Mouse (Mus musculus) megakaryocyte-erythroid progenitor cell, adult 5-6 weeks (primary cell): ENCODE measurements around the gene Phf3. TPM values are rescaled to one million over a fixed set of nuclear protein-coding genes. Genes with fewer than 3 reads are reported as not detected.
"Not testable (repeated sequence)": the region's sequence is repeated elsewhere in the genome, so short reads cannot be mapped to it uniquely, and the experiment has no call there.

Source experiments
- ATAC-seq: replicated peaks from 2 replicates; pipeline ENCODE4 v1.8.0; 2016; ENCODE audit warnings: mild to moderate bottlenecking, inconsistent platforms; ENCODE audit not compliant: severe bottlenecking, poor library complexity, low FRiP score, low TSS enrichment
- total RNA-seq, 2 experiments: library from RNA; stranded (forward) in 1 of 2; stranded (reverse) in 1 of 2; fragments of 200-1000, 215-1000 nt in 1 of 2; fragments of >200 nt in 1 of 2; fragmentation: Nextera tagmentation in 1 of 2; gene quantifications; 2 replicates each; pipeline ENCODE4 v1.2.3; 2014 to 2017

Gene Phf3
- total RNA-seq, 2 experiments from 2014 or later = 88.9 to 104 TPM

DNA sequence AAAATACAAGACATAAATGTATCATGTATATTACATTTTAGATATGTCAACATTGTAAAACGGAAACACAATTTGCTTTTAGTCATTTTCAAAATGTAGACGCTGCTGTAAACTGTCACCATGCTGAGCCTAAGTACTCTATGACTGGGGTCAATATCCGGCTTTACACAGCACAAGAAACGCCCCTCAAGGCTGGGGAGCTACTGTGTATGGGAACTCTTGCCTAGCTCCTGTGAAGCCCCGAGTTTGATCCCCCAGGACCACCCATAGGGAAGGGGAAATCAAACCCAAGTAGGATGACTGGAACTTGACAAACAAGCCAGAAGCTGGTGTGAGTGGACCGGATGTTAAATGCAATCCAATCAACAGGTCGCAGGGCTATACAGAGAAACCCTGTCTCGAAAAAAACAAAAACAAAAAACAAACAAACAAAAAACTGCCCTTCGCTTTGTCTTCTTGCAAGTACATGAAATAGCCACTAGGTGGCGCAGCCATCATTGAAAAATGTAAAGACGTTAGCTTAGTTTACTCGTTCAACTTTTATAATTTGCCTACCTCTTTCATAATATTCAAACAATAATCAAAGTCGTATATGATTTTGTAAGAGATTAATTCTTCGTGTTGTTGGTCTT is 95.2 kb downstream of the Phf3 start:
- ATAC-seq = no peak

DNA sequence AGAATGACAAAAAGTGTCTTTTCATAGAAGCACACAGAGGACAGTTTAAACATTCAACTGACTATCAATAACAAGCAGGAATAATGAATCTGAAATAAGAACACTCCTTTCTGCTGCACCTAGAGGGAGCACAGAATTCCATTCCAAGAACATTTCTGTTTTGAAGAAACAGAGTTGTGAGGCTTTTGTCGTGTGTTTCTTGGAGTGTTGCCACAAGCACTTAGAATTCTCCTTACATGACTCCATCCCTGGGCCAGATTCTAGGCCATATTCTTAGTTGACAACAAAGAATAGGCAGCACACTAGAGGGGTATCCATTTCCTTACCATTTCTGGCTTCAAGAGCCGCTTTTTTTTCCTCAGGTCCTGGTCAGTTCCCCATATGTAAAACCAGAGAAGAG is 97.5 kb downstream of the Phf3 start:
- ATAC-seq = no peak

DNA sequence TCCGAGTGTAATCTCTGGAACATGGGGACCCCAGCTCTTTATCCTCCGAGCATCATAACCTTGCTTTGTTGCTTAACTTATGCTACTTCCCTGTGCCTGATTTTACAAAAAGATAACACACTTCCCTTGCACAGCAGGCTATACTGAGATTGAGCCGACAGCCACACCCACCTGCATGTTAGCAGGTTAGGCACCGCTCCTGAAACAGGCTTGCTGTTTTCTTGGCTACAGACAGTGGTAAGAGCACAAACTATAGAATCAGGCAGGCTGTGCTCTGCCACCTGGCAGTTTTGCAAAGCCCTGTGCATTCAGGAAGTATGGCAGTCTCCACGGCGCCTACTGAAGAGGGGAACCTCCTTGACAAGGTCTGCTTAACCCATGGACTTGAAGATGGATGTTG is 100.1 kb downstream of the Phf3 start:
- no peak for ATAC-seq

DNA sequence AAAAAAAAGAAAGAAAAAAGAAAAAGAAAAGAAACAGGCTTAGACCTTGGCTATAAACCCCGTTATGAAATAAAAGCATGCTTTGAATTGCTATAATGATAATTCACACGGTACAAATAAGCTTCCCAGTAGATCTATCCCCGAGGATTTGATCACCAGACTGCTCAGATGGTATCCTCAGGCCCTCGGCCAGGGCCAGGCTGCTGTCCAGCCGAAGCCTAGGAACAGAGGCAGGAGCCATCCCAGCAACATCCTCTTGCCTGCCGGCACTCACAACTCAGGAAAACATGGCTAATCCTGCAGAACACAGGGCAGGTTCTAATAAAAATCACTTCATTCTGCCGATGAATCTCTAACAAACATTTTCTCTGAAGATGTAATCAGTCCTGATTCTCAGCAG is 100.9 kb downstream of the Phf3 start:
- no peak for ATAC-seq

DNA sequence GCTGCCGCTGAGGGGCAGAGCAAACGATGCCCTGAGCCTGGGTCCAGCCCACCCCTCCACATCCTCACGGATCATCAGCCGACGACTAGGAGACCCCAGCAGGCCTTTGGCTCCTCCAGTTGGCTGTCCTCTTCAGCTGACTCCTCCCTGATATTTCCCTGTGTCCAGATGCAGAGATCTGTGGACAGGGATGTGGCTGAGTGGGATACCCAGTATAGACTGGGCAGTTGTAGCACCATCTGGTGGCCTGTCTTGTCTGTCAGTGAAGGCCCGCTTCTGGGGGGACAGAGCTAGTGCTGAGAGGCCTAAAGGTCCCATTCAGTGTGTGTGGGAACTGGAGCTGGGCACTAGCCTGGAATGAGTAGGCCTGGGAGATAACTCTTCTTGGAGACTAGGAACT is 101.9 kb downstream of the Phf3 start:
- no peak for ATAC-seq

DNA sequence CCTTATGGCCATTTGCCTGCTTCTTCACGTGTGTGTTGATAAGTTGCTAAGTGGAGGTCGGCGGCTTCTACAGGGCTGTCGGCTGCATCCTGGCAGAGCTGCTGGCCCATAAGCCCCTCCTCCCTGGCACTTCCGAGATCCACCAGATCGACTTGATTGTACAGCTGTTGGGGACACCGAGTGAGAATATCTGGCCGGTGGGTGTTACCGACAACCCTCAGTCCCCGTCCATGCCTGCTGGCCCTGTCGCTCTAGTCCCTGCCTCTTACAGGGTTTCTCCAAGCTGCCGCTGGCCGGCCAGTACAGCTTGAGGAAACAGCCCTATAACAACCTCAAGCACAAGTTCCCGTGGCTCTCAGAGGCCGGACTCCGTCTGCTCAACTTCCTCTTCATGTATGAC is 103.1 kb downstream of the Phf3 start:
- not testable (repeated sequence) for ATAC-seq

DNA sequence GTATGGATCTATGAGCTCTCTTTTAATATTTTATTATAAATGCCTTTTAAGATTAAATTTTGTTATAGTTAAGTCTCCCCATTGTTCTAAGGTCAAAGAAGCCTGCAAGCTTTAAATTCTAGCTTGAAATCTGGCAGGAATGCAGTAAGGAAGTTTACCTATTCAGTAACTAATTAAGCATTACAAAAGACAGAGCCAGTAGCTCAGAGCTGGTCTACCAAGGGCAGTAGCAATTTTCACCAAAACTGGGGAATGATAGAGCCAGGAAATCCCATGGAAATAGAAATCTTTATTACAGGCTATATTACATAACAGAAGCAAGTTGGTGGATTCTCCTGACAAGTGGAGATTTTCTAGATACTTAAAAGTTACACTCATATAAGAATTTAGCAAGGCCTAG is 116.9 kb downstream of the Phf3 start:
- no peak for ATAC-seq

DNA sequence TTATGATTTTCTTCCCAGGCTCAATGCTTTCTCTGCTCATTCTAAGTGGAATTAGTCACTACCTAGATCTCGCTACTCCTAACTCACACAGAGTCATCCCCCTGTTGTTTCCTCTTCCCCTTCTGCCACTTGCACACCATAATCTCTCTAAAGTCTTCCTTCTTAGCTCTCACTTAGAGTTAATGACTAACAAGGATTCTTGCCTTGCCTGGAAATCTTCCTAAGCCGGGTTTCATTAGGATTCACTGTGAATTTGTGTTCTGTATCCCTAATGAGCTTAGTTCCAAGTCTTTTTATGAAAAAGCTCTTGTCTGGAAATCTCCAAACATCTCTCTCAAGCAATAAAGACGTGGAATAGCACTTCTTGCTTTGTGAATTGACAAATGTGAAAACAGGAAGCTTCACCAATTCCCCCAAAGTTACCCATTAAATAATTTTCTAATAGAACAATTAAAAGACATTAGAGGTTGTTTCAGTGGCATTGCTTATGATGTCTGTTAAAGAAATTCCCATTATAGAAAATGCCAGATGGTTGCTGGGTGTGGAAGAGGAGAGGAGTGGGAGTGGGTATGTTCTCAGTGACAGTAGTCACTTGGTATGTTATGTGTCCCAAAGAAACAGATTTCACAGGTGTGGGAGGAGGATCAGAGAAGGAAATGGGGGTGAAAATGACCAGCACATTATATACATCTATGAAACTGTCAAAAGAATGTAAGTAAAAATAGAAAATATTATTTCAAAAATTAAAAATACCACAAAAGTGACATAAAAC is 118.1 kb downstream of the Phf3 start:
- no peak for ATAC-seq

Other genes starting within 250 kb of the Phf3 start
- gene AC153137.1, start 104.0 kb upstream of the Phf3 start, total RNA-seq (2014; fragmentation: Nextera tagmentation) = not detected in 2 replicates
- not detected in 2 replicates for gene AC153137.1, start 104.0 kb upstream of the Phf3 start, total RNA-seq (2017)